Mouse (Mus musculus): ENCODE data around the gene Mgme1. TPM values are rescaled to one million over a fixed set of nuclear protein-coding genes. Genes with fewer than 3 reads are reported as not detected.
A peak's percentile ranks its signal among the peaks of the same experiment; 100 is the strongest.

Gene Mgme1
- total and polyA plus RNA-seq, 3 experiments = 10.6 to 21.9 (median 19.7) TPM

- TF ChIP-seq GABPA (IDR thresholded peaks at IDR 0.05; ENCODE audit: insufficient replicate concordance, low read depth, low read length) (no peak), ZMIZ1 (IDR thresholded peaks at IDR 0.05; ENCODE audit: low read depth, low read length) (no peak)
These were observed 24.2 kb upstream of the Mgme1 start (continued) for GRCm38 (mm10) chr2:144246270-144246669.

GRCm38 (mm10) chr2:144247337-144247978, 23.0 kb upstream of the Mgme1 start:
- peak; percentile 82 for DNase-seq (ENCODE audit: extremely low read depth)
- no peaks in the 10 kb centered on the region for H3K27me3 ChIP-seq (replicated peaks)
- dilution Hi-C loops (cut with MboI; ENCODE audit: extremely low pct_ligation_motif_present, extremely low pct_unique_long_range_greater_than_20kb, low sequenced_read_pairs) = no loop called here
- no peak overlapping the region for H3K4me3 ChIP-seq (replicated peaks in 1 of 3; ENCODE audit: low read depth in 2 of 3, low read length in 2 of 3, poor library complexity in 1 of 3)
- peaks cover 21 to 62% of the 10 kb centered on the region in 2 experiments for H3K4me1 ChIP-seq (ENCODE audit: control insufficient read depth in 1 of 2, insufficient read depth in 2 of 2)
- H3K27ac ChIP-seq (ENCODE audit: insufficient read depth, low read depth) = peak overlapping the region; percentile 55
- H3K79me2 ChIP-seq (replicated peaks; ENCODE audit: control insufficient read depth, extremely low read depth, insufficient read depth, poor library complexity, severe bottlenecking) = 0 out of 2 replicates have a peak, but pooled peaks cover 2% of the 10 kb centered on the region
- in situ Hi-C loops (cut with MboI; ENCODE audit: low pct_ligation_motif_present, low pct_unique_long_range_greater_than_20kb, low sequenced_read_pairs) = no loop called here
- 0 out of 2 replicates have a peak overlapping the region, but pooled peaks have one; percentile 3 for H3K4me2 ChIP-seq (ENCODE audit: insufficient read depth, low read depth, poor library complexity, severe bottlenecking)
- H3K9me3 ChIP-seq (replicated peaks; ENCODE audit: low read length) = no peaks in the 10 kb centered on the region
- H3K36me3 ChIP-seq (replicated peaks in 1 of 2; ENCODE audit: control insufficient read depth in 1 of 2, insufficient read depth in 1 of 2, low read length in 1 of 2) = peaks cover 29% of the 10 kb centered on the region in 2 experiments
- H3K9ac ChIP-seq (ENCODE audit: insufficient read depth, low read depth) = no peak overlapping the region
- TF ChIP-seq PAX5 (IDR thresholded peaks at IDR 0.05; ENCODE audit: low read length) = no peak
- TF ChIP-seq CTCF (conservative IDR thresholded peaks at IDR 0.05 in 1 of 2, IDR thresholded peaks at IDR 0.05 in 1 of 2; ENCODE audit: low read depth in 2 of 2, low read length in 2 of 2) = no peak
- peak; percentile 60 for TF ChIP-seq IRF4 (IDR thresholded peaks at IDR 0.05; ENCODE audit: low read depth, low read length)
- TF ChIP-seq GABPA (IDR thresholded peaks at IDR 0.05; ENCODE audit: insufficient replicate concordance, low read depth, low read length) = no peak
- TF ChIP-seq TBP (conservative IDR thresholded peaks at IDR 0.05; ENCODE audit: low read depth, low read length) = no peak
- TF ChIP-seq CHD2 (IDR thresholded peaks at IDR 0.05; ENCODE audit: low read length) = peak; percentile 20
- TF ChIP-seq ETS1 (conservative IDR thresholded peaks at IDR 0.05; ENCODE audit: low read depth, low read length) = peak; percentile 60; the same call in 1 of the 2 replicates
- peak; percentile 77; the same call in 1 of the 2 replicates for TF ChIP-seq MYC (IDR thresholded peaks at IDR 0.05; ENCODE audit: low read depth, low read length)
- no peak for TF ChIP-seq NELFE (IDR thresholded peaks at IDR 0.05; ENCODE audit: low read depth, low read length)
- 0 out of 2 replicates have a peak, but pooled peaks have one; percentile 28 for TF ChIP-seq ELF1 (IDR thresholded peaks at IDR 0.05; ENCODE audit: low read depth, low read length)
- peak; percentile 42; the same call in 1 of the 2 replicates for TF ChIP-seq BHLHE40 (IDR thresholded peaks at IDR 0.05; ENCODE audit: low read depth, low read length)
- peak; percentile 83 for TF ChIP-seq EP300 (IDR thresholded peaks at IDR 0.05; ENCODE audit: low read length)
- no peak for TF ChIP-seq USF2 (conservative IDR thresholded peaks at IDR 0.05; ENCODE audit: low read depth, low read length)
- peak; percentile 27; the same call in 1 of the 2 replicates for TF ChIP-seq JUN (IDR thresholded peaks at IDR 0.05; ENCODE audit: insufficient read depth, low read depth, low read length)
- TF ChIP-seq CHD1 (IDR thresholded peaks at IDR 0.05; ENCODE audit: low read depth, low read length) = no peak
- TF ChIP-seq JUND (conservative IDR thresholded peaks at IDR 0.05; ENCODE audit: low read depth, low read length) = no peak
- no peak for TF ChIP-seq POLR2A (IDR thresholded peaks at IDR 0.05; ENCODE audit: low read depth, low read length)
- peak; percentile 73 for TF ChIP-seq SIN3A (IDR thresholded peaks at IDR 0.05; ENCODE audit: low read length)
- TF ChIP-seq MAX (IDR thresholded peaks at IDR 0.05; ENCODE audit: low read length) = no peak; the same call in none of the 2 replicates
- TF ChIP-seq MEF2A (IDR thresholded peaks at IDR 0.05; ENCODE audit: borderline replicate concordance, low read depth, low read length) = peak; percentile 11; the same call in 1 of the 2 replicates
- TF ChIP-seq MXI1 (IDR thresholded peaks at IDR 0.05; ENCODE audit: low read depth, low read length) = peak; percentile 64; the same call in 1 of the 2 replicates
- peak; percentile 5; the same call in 1 of the 2 replicates for TF ChIP-seq SMC3 (IDR thresholded peaks at IDR 0.05; ENCODE audit: low read depth, low read length)
- TF ChIP-seq MAFK (IDR thresholded peaks at IDR 0.05; ENCODE audit: insufficient replicate concordance, low read length) = no peak
- no peak for TF ChIP-seq HCFC1 (IDR thresholded peaks at IDR 0.05; ENCODE audit: low read depth, low read length)
- TF ChIP-seq MAZ (IDR thresholded peaks at IDR 0.05; ENCODE audit: low read depth, low read length) = no peak
- TF ChIP-seq RCOR1 (conservative IDR thresholded peaks at IDR 0.05; ENCODE audit: low read depth, low read length) = 0 out of 2 replicates have a peak, but pooled peaks have one; percentile 11
- TF ChIP-seq TCF12 (IDR thresholded peaks at IDR 0.05; ENCODE audit: low read depth, low read length) = peak; percentile 65
- TF ChIP-seq ZC3H11A (IDR thresholded peaks at IDR 0.05; ENCODE audit: low read depth, low read length) = no peak
- TF ChIP-seq ZMIZ1 (IDR thresholded peaks at IDR 0.05; ENCODE audit: low read depth, low read length) = no peak; the same call in 1 of the 2 replicates
- TF ChIP-seq E2F4 (IDR thresholded peaks at IDR 0.05; ENCODE audit: insufficient replicate concordance, low read depth, low read length) = no peak
- TF ChIP-seq NRF1 (IDR thresholded peaks at IDR 0.05; ENCODE audit: low read depth, low read length) = no peak
- TF ChIP-seq POLR2AphosphoS2 (IDR thresholded peaks at IDR 0.05; ENCODE audit: low read depth, low read length) = peak; percentile 80; the same call in 1 of the 2 replicates
- no peak for TF ChIP-seq ZKSCAN1 (IDR thresholded peaks at IDR 0.05; ENCODE audit: borderline replicate concordance, low read depth, low read length)
- no peak for TF ChIP-seq USF1 (IDR thresholded peaks at IDR 0.05; ENCODE audit: low read depth, low read length)
- 0 out of 2 replicates have a peak, but pooled peaks have one; percentile 11 for TF ChIP-seq KAT2A (IDR thresholded peaks at IDR 0.05; ENCODE audit: insufficient replicate concordance, low read length)
- no peak for TF ChIP-seq RAD21 (IDR thresholded peaks at IDR 0.05; ENCODE audit: low read depth, low read length)
